Mouse (Mus musculus) lung, postnatal 36 days (tissue): Measurements from ENCODE around the gene Ddias.
"Not testable (repeated sequence)": the region's sequence is repeated elsewhere in the genome, so short reads cannot be mapped to it uniquely, and the experiment has no call there.

Experiments used
- DNase-seq: peaks from one replicate; pipeline ENCODE4 v3.0.0; 2022; ENCODE audit warnings: mixed read lengths

The Ddias gene

GRCm38 (mm10) chr7:92874116-92874675 is at the start of gene Ddias, which contains the start of gene Prcp:
Gene Ddias, minus strand, starts transcription at chr7:92874247.
Gene Prcp, plus strand, starts transcription at chr7:92874470.
- peak; percentile 94 for DNase-seq

- DNase-seq, result no peak
These were observed 46.8 kb upstream of the Ddias start for GRCm38 (mm10) chr7:92920857-92921172.

GRCm38 (mm10) chr7:92920172-92920856 is 46.3 kb upstream of the Ddias start:
- no peak for DNase-seq

GRCm38 (mm10) chr7:92904285-92904684 is 30.2 kb upstream of the Ddias start:
- DNase-seq, result not testable (repeated sequence)

GRCm38 (mm10) chr7:92903360-92904038 is 29.5 kb upstream of the Ddias start:
- peak; percentile 83 for DNase-seq

- no peak for DNase-seq
These were observed 23.0 kb upstream of the Ddias start for GRCm38 (mm10) chr7:92897021-92897420.

GRCm38 (mm10) chr7:92896036-92896435 is 22.0 kb upstream of the Ddias start:
- DNase-seq, result no peak

GRCm38 (mm10) chr7:92893478-92893877 is 19.4 kb upstream of the Ddias start:
- no peak for DNase-seq

- no peak for DNase-seq
These were observed 16.7 kb upstream of the Ddias start for GRCm38 (mm10) chr7:92890618-92891230.

GRCm38 (mm10) chr7:92890211-92890610 is 16.2 kb upstream of the Ddias start:
- DNase-seq, result no peak

GRCm38 (mm10) chr7:92887230-92887629 is 13.2 kb upstream of the Ddias start:
- no peak for DNase-seq

- no peak for DNase-seq
These were observed 12.8 kb upstream of the Ddias start for GRCm38 (mm10) chr7:92886801-92887200.

- no peak for DNase-seq
These were observed 11.1 kb upstream of the Ddias start for GRCm38 (mm10) chr7:92884998-92885660.

GRCm38 (mm10) chr7:92883850-92884716 is 10.0 kb upstream of the Ddias start:
- DNase-seq, result no peak

GRCm38 (mm10) chr7:92878575-92879285 is 4.7 kb upstream of the Ddias start:
- peak; percentile 61 for DNase-seq

- DNase-seq, result no peak
These were observed 2.5 kb upstream of the Ddias start for GRCm38 (mm10) chr7:92876538-92876937.

GRCm38 (mm10) chr7:92876066-92876465 is 2.0 kb upstream of the Ddias start:
- DNase-seq, result no peak

GRCm38 (mm10) chr7:92874761-92875408 is 838 bp upstream of the Ddias start:
- DNase-seq, result peak; percentile 96

- no peak for DNase-seq
These were observed 2.5 kb downstream of the Ddias start for GRCm38 (mm10) chr7:92871596-92871995.

- no peak for DNase-seq
These were observed 3.9 kb downstream of the Ddias start for GRCm38 (mm10) chr7:92870161-92870560.

- peak; percentile 62 for DNase-seq
These were observed 7.5 kb downstream of the Ddias start for GRCm38 (mm10) chr7:92866526-92866925.
